Mouse (Mus musculus) macrophage (primary cell): ENCODE results near the gene Gm17509. TPM values are rescaled to one million over a fixed set of nuclear protein-coding genes. Genes with fewer than 3 reads are reported as not detected.
"Not testable (repeated sequence)": the region's sequence is repeated elsewhere in the genome, so short reads cannot be mapped to it uniquely, and the experiment has no call there.

Source experiments
- H3K27ac ChIP-seq: fragments of 350-480 bp; formaldehyde crosslinking; 2 replicates; pipeline ENCODE4 v1.9.0; 2021
- H3K36me3 ChIP-seq: fragments of 350-480 bp; formaldehyde crosslinking; 2 replicates; pipeline ENCODE4 v1.9.0; 2021; ENCODE audit errors: inconsistent target
- H3K4me3 ChIP-seq: fragments of 350-480 bp; formaldehyde crosslinking; 2 replicates; pipeline ENCODE4 v1.9.0; 2021; ENCODE audit errors: inconsistent target
- H3K79me2 ChIP-seq: fragments of 350-480 bp; formaldehyde crosslinking; 2 replicates; pipeline ENCODE4 v1.9.0; 2021; ENCODE audit errors: inconsistent target
- WGBS: methylation state at CpG from one replicate; pipeline ENCODE4 v1.1.7; 2026; ENCODE audit warnings: inconsistent platforms; ENCODE audit not compliant: missing documents; 5-methylcytosine and 5-hydroxymethylcytosine counted together
- polyA plus RNA-seq: library from polyadenylated mRNA; stranded (reverse); fragments of 250-400 nt; gene quantifications from 3 replicates; pipeline ENCODE4 v1.2.4, GENCODE M21; 2018; ENCODE audit warnings: inconsistent platforms

Gene Gm17509
- polyA plus RNA-seq, 1 experiment from 2014 or later: 0.09 TPM

DNA sequence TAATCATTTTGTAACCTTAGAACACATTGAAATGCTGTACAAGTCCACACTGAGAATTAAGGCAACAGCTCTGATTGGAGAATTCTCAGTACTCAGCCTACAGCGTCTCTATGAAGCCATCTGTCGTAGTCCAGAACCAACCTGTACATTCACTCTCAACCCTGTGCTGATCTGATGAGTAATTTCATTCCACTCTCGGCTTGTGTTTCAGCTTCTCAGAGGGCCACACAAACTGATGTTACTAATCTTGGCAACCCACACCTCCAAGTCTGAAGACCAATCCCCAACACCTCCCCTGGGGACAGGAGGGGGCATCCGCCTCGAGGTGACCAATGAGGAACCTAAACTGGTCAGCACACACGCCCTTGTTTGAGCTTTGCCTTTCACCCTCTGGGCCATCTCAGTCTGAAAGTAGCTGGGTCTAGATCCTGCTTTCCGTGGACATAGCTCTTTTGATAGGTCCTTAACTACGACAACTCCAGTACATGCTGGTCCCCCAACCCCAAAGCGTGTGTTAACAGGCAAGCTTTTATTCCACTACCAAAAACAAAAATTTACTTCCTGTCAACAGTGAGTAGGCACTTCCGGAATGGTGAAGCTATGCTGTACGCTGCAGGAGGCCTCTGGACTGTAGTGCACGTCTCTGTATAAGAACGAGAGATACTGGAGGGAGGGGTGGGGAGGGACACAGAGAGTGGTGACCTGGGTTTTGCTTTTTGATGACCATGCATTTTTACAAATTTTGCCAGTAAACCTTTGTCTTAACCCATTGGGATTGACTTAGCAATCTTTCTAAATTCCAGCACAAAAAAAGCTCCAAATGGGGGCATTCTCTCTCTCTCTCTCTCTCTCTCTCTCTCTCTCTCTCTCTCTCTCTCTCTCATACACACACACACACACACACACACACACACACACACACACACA is 25.0 kb downstream of the Gm17509 start:
- Histone ChIP-seq H3K36me3 (no peaks in the 10 kb centered on the region), H3K27ac (peak overlapping the region; percentile 51), H3K79me2 (no peaks in the 10 kb centered on the region), H3K4me3 (no peak overlapping the region)
- WGBS: 20% methylated on average over 13 of the region's 13 CpGs

DNA sequence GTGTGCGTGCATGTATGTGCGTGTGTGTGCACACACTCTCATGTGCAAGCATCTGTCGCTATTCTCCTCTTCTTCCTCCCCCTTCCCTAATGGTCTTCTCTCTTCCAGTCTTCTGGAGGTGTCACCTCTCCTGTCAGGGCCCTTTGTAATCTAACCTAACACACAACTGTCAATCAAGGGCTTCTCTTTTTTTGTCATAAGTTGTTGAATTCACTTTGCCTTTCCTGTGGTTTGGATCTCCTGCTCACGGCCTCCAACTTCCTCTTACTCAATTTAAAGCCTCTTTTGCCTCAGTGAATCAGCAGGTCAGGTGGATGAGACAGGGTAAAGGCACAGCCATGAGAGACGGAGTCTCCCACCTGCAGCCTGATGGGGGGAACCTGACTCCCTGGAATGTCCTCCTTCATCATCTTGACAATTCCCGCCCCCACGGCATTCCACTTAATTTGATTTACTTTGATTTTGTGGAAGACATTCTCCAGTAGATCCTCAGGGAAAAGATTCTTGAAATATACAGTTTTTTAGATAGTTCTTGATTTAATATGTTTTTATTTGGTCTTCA is 27.4 kb downstream of the Gm17509 start:
- H3K27ac ChIP-seq: no peak overlapping the region
- H3K79me2 ChIP-seq: no peaks in the 10 kb centered on the region
- WGBS: 38% methylated on average over 7 of the region's 7 CpGs
- H3K36me3 ChIP-seq: no peaks in the 10 kb centered on the region
- no peak overlapping the region for H3K4me3 ChIP-seq

DNA sequence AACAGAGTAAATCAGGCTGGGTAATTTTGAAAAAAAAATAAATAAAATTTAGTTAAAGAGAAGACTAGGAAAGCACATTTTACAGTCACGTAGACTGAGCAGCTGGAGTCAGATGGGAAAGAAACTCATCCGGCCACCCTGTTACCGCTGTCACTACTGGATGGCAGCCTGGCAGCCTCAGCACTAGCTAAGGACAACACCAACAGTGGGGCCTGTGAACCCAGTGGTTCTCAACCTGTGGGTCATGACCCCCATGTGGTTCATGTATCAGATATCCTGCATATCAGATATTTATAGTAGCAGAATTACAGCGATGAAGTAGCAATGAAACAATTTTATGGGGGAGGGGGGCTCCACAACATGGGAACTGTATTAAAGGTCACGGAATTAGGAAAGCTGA is 28.7 kb downstream of the Gm17509 start:
- H3K27ac ChIP-seq: no peak overlapping the region
- no peaks in the 10 kb centered on the region for H3K36me3 ChIP-seq
- H3K4me3 ChIP-seq: no peak overlapping the region
- WGBS: 97% methylated on average over 5 of the region's 5 CpGs
- no peaks in the 10 kb centered on the region for H3K79me2 ChIP-seq

DNA sequence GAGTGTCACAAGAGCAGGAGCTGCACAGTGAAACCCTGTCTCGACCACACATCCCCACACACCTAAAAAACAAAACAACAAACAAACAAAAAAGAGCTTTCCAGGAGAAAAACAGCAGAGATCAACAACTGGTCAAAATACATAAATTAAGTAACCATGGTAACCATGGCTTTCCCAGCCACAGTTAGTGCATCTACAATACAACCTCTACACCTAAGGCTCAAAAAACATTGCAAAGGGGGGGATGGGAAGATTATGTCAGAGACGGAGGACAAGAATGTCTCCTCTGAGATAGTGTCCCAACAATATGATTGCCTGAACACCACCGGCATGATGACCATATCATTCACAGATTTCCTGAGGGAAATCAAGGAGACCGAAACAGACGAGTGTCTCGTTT is 35.5 kb downstream of the Gm17509 start:
- Histone ChIP-seq H3K4me3 (no peak overlapping the region), H3K27ac (no peak overlapping the region), H3K36me3 (no peaks in the 10 kb centered on the region), H3K79me2 (no peaks in the 10 kb centered on the region)
- WGBS: 94% methylated on average over 6 of the region's 6 CpGs

DNA sequence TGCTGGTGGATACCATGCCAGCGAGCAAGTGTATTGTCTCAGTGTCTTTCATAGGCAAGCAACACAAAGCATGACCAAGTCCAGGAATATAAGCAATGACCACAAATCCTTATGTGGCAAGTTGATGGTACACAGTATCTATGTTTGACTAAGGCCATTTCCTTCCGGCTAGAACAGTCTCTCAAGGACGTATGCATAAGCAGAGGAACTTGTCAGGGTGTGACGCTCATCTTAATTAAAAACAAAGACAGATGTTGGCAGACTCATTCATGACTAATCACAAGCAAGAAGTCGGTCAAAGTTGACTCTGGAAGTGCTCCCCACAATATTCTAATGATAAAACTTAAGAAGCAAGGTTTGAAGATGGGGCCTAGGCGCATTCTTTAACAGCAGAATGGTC is 37.6 kb downstream of the Gm17509 start:
- Histone ChIP-seq H3K27ac (no peak overlapping the region), H3K4me3 (no peak overlapping the region), H3K36me3 (no peaks in the 10 kb centered on the region), H3K79me2 (no peaks in the 10 kb centered on the region)
- WGBS: 75% methylated on average over 6 of the region's 6 CpGs

DNA sequence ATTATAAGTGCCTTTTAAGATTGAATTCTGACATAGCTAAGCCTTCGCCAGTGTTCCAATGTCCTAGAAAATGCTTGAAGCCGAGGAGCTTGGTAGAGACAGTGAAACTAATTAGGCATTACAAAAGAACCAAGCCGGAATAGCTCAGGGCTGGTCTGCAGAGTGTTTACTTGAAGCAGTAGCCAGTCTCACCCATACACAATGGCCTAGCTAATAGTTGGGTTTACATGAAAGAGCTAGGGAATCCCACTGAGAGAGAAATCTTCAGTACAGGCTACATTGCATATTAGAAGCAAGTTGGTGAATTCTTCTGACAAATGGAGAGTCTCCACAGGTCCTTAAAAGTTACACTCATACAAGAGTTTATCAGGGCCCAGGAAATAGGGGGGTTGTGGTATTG is 40.0 kb downstream of the Gm17509 start:
- not testable (repeated sequence) for H3K36me3 ChIP-seq, H3K79me2 ChIP-seq

More for the DNA sequence above, 40.0 kb downstream of the Gm17509 start:
- not testable (repeated sequence) for H3K27ac ChIP-seq, H3K4me3 ChIP-seq
- WGBS: 97% methylated on average over 3 of the region's 3 CpGs

Other genes with a start within 250 kb of the Gm17509 start
- 7.6 to 24.2 TPM (median 16.2 TPM) in 3 replicates for gene Parp8, start 195.5 kb downstream of the Gm17509 start, polyA plus RNA-seq
- gene Emb, start 12.5 kb downstream of the Gm17509 start, polyA plus RNA-seq: 54.2 to 190 TPM (median 124 TPM) in 3 replicates